Mouse (Mus musculus) kidney, adult 2 months (tissue): ENCODE measurements around the gene Rnf212b. TPM values are rescaled to one million over a fixed set of nuclear protein-coding genes. Genes with fewer than 3 reads are reported as not detected.

ENCODE experiments used
- DNase-seq: peaks from one replicate; pipeline ENCODE4 v3.0.0; 2021
- H3K27ac ChIP-seq: fragments of 200-500 bp; 2 replicates; pipeline ENCODE4 v1.5.1; 2012; ENCODE audit warnings: low read depth, low read length, control low read depth, inconsistent platforms; ENCODE audit not compliant: insufficient read depth
- H3K27me3 ChIP-seq: fragments of 200-500 bp; replicated peaks from 2 replicates; pipeline ENCODE4 v1.6.1; 2012; ENCODE audit warnings: mild to moderate bottlenecking, moderate library complexity, low read length, inconsistent platforms; ENCODE audit not compliant: control insufficient read depth, insufficient read depth
- H3K36me3 ChIP-seq: fragments of 200-500 bp; 2 replicates; pipeline ENCODE4 v1.6.1; 2012; ENCODE audit warnings: mild to moderate bottlenecking, moderate library complexity, low read length, inconsistent platforms; ENCODE audit not compliant: control insufficient read depth, insufficient read depth
- H3K4me1 ChIP-seq: fragments of 200-500 bp; 2 replicates; pipeline ENCODE4 v1.6.1; 2011; ENCODE audit warnings: low read length; ENCODE audit not compliant: control insufficient read depth, insufficient read depth
- H3K4me3 ChIP-seq: fragments of 200-500 bp; 2 replicates; pipeline ENCODE4 v1.5.1; 2011; ENCODE audit warnings: mild to moderate bottlenecking, low read depth, low read length, control low read depth; ENCODE audit not compliant: insufficient read depth
- CTCF ChIP-seq: fragments of 200-500 bp; conservative IDR thresholded peaks from 2 replicates; pipeline ENCODE4 v1.5.1; 2011; ENCODE audit warnings: low read depth, mild to moderate bottlenecking, control low read depth, low read length, moderate library complexity, mixed read lengths; ENCODE audit not compliant: insufficient read depth, insufficient read length
- POLR2A ChIP-seq: fragments of 200-500 bp; IDR thresholded peaks from one replicate; pipeline ENCODE4 v1.6.1; 2011; ENCODE audit warnings: low read depth, low read length, control low read depth
- WGBS: fragments of 180-500 bp; shearing (Covaris S2); methylation state at CpG from one replicate; pipeline ENCODE4 v1.1.7; 2018; 5-methylcytosine and 5-hydroxymethylcytosine counted together
- polyA plus RNA-seq: library from polyadenylated mRNA; depleted of rRNA; stranded (reverse); fragments of >200 nt; gene quantifications from 2 replicates; pipeline ENCODE4 v1.2.3, GENCODE M21; 2012

The Rnf212b gene
- polyA plus RNA-seq, 1 experiment = 7.6 TPM

DNA sequence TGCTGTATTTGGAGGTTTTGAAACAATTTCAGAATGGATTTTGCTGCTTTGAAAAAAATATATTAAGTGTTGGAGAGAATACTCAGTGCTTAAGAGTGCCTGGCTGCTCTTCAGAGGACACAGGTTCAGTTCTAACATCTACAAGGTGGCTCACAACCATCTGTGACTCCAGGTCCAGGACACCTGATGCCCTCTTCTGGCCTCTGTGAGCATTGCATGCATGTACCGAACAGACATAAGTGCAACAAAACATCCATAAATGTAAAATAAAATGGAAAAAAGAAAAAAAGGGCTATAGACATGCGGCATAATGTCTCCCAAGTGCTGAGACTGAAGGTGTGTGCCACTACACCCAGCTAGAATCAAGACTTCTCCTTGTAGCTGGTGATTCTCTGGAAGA is 46.6 kb downstream of the Rnf212b start:
- Histone ChIP-seq H3K4me1 (no peaks in the 10 kb centered on the region; the same call in 1 of the 2 replicates), H3K4me3 (no peak overlapping the region), H3K27ac (no peak overlapping the region), H3K36me3 (no peaks in the 10 kb centered on the region), H3K27me3 (no peaks in the 10 kb centered on the region)
- peak; percentile 72 for DNase-seq
- peak; percentile 83 for TF ChIP-seq CTCF
- TF ChIP-seq POLR2A = no peak
- 36% methylated on average over 2 of the region's 2 CpGs for WGBS

DNA sequence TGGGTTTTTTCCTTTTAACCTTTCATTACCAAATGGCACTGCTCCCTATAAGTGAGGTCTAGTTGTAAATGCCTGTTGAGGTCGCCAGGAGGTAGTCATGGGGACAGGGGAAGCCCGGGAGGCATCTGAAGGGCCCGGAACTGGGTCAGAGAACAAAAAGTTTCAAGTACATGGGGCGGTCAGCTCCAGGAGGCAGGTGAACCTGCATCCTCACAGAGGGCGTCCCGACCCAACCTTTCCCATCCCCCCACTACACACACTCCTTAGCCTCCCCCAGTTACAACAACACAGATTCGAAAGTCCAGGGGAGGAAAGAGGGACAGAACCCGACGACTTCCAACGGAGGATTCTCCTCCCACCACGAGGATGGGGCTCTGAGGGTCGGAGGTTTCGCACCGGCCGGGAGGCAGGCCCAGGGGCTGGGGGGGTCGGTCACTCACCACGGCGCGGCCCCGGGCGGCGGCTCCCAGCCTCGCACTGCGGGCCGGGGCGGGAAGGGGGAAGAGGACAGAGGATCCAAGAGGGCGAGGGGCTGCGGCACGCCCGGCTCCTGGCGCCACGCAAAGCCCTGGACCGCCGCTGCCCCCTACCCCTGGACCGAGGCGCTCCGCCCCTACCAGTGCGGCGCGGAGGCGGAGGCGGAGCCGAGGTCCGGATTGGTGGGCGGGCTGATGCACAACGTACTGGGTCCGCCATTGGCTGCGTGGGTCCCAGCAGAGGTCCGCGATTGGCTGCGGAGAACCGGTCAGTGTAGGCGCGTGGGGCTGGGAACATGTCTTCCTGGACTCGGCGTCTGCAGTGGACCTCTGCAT is 49.8 kb downstream of the Rnf212b start:
- H3K27ac ChIP-seq = peak overlapping the region; percentile 83
- TF ChIP-seq CTCF = 0 out of 2 replicates have a peak, but pooled peaks have one; percentile 6
- TF ChIP-seq POLR2A = peak; percentile 25
- no peaks in the 10 kb centered on the region; the same call in 1 of the 2 replicates for H3K4me1 ChIP-seq
- DNase-seq = peak; percentile 97
- under 1% methylated on average over 56 of the region's 56 CpGs for WGBS
- H3K36me3 ChIP-seq = no peaks in the 10 kb centered on the region
- no peaks in the 10 kb centered on the region for H3K27me3 ChIP-seq
- H3K4me3 ChIP-seq = peak overlapping the region; percentile 84

DNA sequence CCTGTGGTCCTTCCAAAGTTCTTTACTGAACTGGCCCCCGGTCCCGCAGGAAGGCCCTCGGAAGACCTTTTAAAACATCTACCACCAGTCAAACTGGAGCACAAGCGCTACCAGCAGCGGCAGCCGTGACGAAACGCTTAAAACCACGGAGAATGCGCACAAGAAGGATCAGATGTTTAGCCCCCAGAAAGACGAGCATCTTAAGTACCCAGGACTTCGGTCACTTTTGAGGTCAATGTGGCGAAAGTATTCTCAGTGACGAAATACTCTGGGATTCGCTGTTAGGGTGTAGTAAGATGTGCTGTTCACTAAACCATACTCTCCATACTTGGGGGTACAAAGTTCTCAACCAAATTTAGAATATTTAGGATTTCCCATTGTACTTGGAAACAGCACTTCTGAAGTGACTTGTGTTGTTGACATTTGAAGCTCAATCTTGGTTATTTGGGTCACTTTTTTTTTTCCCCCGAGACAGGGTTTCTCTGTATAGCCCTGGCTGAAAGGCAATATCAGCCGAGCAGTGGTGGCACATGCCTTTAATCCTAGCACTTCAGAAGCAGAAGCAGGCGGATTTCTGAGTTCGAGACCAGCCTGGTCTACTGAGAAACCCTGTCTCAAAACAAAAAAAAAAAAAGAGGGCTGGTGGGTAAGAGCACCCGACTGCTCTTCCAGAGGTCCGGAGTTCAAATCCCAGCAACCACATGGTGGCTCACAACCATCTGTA is 50.5 kb downstream of the Rnf212b start:
- 14% methylated on average over 21 of the region's 21 CpGs for WGBS
- peak overlapping the region; percentile 84 for H3K4me3 ChIP-seq
- H3K27ac ChIP-seq = peak overlapping the region; percentile 68; the same call in 1 of the 2 replicates
- no peaks in the 10 kb centered on the region for H3K36me3 ChIP-seq
- DNase-seq = no peak
- no peaks in the 10 kb centered on the region; the same call in 1 of the 2 replicates for H3K4me1 ChIP-seq
- TF ChIP-seq POLR2A (no peak), CTCF (no peak)
- no peaks in the 10 kb centered on the region for H3K27me3 ChIP-seq

DNA sequence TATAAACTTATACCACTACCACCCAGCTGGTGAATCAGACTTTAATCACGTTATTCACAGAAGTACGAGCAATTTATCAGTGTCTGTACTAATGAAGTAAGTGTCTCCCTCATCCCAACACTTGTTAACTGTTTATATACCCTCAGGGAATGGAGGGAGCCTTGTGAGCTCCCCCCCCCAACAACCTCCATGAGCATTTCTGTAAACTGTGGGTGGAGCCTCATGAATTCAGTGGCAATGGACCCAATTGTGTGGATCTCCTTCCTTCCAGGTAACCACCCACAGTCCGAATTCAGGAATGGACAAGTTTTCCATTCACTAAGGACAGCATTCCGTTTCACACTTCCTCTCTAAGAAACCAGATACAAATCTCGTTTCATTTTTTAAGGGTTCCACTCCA is 51.7 kb downstream of the Rnf212b start:
- no peak for TF ChIP-seq CTCF
- no peak for TF ChIP-seq POLR2A
- H3K36me3 ChIP-seq = no peaks in the 10 kb centered on the region
- H3K4me1 ChIP-seq = no peaks in the 10 kb centered on the region; the same call in 1 of the 2 replicates
- DNase-seq = no peak
- no peak overlapping the region for H3K27ac ChIP-seq
- WGBS = 66% methylated on average over 5 of the region's 5 CpGs
- no peaks in the 10 kb centered on the region for H3K27me3 ChIP-seq
- H3K4me3 ChIP-seq = no peak overlapping the region

DNA sequence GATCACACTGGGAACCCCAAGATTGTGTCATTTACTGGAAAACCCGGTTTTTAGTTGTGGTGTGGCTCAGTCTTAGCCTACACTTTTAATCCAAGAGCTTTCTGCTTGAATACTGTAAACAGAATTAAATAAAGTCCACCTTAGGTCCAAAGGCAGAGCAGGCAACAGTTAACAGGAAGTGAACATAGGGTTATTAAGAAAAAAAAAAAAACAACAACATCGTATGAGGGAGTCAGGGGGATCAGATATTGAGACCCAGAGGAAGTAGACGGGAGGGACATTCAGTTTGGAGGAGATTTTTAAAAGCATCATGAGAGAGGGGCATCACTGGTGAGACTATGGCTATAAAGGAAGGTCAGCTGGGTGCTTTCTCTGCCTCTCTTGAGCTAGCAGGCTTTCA is 52.3 kb downstream of the Rnf212b start:
- H3K27ac ChIP-seq = no peak overlapping the region
- 46% methylated on average over 3 of the region's 3 CpGs for WGBS

DNA sequence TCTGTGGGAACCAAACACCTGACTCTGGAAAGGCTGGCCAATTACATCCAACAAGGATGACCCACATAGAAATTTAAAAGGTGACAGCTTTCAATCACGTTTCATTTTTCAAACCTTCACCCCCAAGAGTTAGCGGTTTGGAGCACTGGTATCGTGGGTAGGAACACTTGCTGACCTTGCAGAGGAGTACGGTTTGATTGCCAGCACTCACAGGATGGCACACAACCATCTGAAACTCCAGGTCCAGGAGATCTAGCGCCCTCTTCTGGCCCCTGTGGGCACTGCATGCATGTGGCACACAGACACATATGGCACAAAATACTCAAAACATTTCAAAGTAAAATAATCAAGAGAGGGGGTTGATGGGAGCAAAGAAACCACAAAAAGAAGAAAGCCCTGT is 53.0 kb downstream of the Rnf212b start:
- H3K4me3 ChIP-seq = no peak overlapping the region
- H3K27me3 ChIP-seq = no peaks in the 10 kb centered on the region
- no peaks in the 10 kb centered on the region for H3K36me3 ChIP-seq
- H3K27ac ChIP-seq = no peak overlapping the region
- peak; percentile 15 for DNase-seq
- H3K4me1 ChIP-seq = no peaks in the 10 kb centered on the region
- 66% methylated on average over 5 of the region's 5 CpGs for WGBS
- peak; percentile 49 for TF ChIP-seq CTCF
- no peak for TF ChIP-seq POLR2A

More for the DNA sequence above, 52.3 kb downstream of the Rnf212b start:
- no peak for DNase-seq
- H3K27me3 ChIP-seq = no peaks in the 10 kb centered on the region
- H3K4me3 ChIP-seq = no peak overlapping the region
- H3K36me3 ChIP-seq = no peaks in the 10 kb centered on the region
- no peak for TF ChIP-seq POLR2A
- TF ChIP-seq CTCF = no peak
- no peaks in the 10 kb centered on the region for H3K4me1 ChIP-seq

- no peaks in the 10 kb centered on the region for H3K4me1 ChIP-seq
- no peak overlapping the region for H3K27ac ChIP-seq
- no peak for TF ChIP-seq POLR2A
- no peak for TF ChIP-seq CTCF
- WGBS = 81% methylated on average over 4 of the region's 4 CpGs
- no peak overlapping the region for H3K4me3 ChIP-seq
- DNase-seq = no peak
- H3K27me3 ChIP-seq = no peaks in the 10 kb centered on the region
- H3K36me3 ChIP-seq = no peaks in the 10 kb centered on the region
These were observed 54.1 kb downstream of the Rnf212b start for GRCm38 (mm10) chr14:54868026-54868425.
